Mouse (Mus musculus) testis, adult 10 weeks (tissue): Measurements from ENCODE around the gene Pigx. TPM values are rescaled to one million over a fixed set of nuclear protein-coding genes. Genes with fewer than 3 reads are reported as not detected.

Source experiments
- polyA plus RNA-seq: library from polyadenylated mRNA; stranded (reverse); fragments of 350-450 nt; fragmentation: Illumina TruSeq; extraction: RNeasy Lipid Tissue Mini Kit (QIAGEN cat#74804); gene quantifications from one replicate; pipeline ENCODE4 v1.2.3, GENCODE M21; 2014; ENCODE audit warnings: low read depth, low replicate concordance

Gene Pigx
- polyA plus RNA-seq = 18.1 TPM

DNA sequence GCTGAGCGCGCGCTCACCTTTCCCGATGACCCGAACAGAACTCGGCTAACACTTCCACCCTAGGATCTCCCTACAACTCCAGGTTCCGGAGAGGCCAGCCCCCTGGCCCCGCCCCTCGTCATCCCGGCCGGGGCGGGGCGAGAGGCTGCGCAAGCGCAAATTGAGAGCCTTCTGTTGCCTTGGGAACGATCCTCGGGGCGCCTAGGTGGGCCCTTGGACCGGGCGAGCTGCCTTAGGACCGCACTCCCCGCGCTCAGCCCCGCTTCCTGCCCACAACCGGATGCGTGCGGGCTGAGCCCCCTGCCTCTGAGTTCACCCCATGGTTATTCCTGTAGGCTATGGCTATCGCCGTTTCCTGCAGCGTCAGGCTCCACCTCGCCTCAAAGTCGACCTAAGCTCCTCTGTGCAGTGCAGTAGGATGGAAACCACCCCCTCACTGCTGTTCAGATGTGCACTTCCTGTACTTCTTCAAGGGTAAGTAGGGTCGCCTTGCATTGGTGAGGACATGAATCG, at the start of gene Pigx, which contains the start of gene Cep19:
Gene Pigx, minus strand, starts transcription at position 103 of the 513 bp plus-strand sequence.
Gene Cep19, plus strand, starts transcription at position 163 of the 513 bp plus-strand sequence.

DNA sequence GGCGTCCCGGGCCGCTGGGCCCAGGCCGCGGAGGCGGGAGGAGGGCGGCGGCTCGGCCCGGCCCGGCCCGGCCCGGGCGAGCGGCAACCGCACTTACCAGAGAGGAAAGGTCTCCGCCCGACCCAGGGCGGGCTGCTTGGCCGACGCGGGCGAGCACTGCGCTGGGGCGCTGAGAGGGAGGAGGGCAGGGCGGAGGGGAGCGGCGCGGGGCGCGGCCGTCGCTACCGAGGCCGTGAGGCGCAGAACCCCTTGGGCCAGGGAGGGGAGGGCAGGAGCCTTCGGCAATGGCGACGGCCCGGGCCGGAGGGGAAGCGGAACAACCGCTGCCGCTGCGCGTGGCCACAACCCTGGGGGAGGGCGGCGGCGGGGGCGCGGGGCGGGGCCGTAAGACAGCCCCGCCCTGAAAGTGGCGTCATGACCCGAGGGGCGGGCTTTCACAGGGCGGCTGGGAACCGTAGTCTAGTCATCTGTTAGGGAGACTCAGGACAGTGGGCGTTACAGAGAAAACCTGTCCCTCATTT, 20.5 kb downstream of the Pigx start, which contains the start of gene Pak2:
Gene Pak2, minus strand, starts transcription at position 352 of the 521 bp plus-strand sequence.

Other genes starting within 250 kb of the Pigx start
- 0.78 TPM for gene Meltf, start 220.9 kb downstream of the Pigx start, polyA plus RNA-seq
- gene Pigz, start 165.9 kb downstream of the Pigx start, polyA plus RNA-seq = not detected
- 3.7 TPM for gene 0610012G03Rik, start 151.2 kb downstream of the Pigx start, polyA plus RNA-seq
- 96.9 TPM for gene Ncbp2, start 151.2 kb downstream of the Pigx start, polyA plus RNA-seq
- gene Senp5, start 96.5 kb downstream of the Pigx start, polyA plus RNA-seq = 21.2 TPM
- 28.9 TPM for gene Pak2, start 20.4 kb downstream of the Pigx start, polyA plus RNA-seq
- gene Cep19, start 60 bp upstream of the Pigx start, polyA plus RNA-seq = 66.8 TPM
- gene Nrros, start 65.9 kb upstream of the Pigx start, polyA plus RNA-seq = 0.71 TPM
- gene Bex6, start 80.1 kb upstream of the Pigx start, polyA plus RNA-seq = 4.3 TPM
- gene Fbxo45, start 147.4 kb upstream of the Pigx start, polyA plus RNA-seq = 10.3 TPM
- gene Wdr53, start 147.5 kb upstream of the Pigx start, polyA plus RNA-seq = 32.9 TPM
- 0.14 TPM for gene Smco1, start 171.7 kb upstream of the Pigx start, polyA plus RNA-seq
- gene Rnf168, start 177.7 kb upstream of the Pigx start, polyA plus RNA-seq = 44.4 TPM
- gene Ubxn7, start 232.5 kb upstream of the Pigx start, polyA plus RNA-seq = 41.1 TPM